ENCODE assay signal across 8 mouse cellular contexts in the genomic region with DNA sequence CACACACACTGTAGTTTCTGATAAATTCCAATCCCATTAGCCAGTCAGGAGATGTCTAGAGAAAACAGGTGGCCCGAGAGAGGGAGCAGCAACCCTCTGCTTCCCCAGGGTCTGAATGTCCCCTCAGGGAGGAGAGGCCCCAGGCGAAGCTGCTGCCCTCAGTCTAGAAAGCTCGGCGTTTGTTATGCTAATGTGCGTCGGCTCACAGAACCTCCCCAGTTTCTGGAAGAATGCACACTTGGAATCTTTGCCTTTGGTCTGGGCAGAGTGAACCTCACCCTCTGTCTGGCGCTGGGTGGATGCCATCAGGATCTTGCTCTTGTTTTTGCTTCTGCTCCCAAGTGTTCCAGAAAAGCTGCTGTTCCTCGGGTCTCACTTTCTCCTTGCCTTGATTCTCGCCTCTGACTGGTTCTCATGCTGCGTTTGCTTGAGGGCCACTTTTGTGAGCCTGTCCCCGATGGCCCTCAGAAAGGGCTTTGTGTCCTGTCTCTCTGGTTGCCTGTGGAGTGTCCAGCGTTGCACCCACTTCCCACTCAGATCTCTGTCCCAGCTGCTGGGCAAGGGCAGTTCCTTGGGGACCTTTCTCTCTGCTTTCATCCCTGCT. TPM values are rescaled to one million over a fixed set of nuclear protein-coding genes. Genes with fewer than 3 reads are reported as not detected.
DNase-seq lines count a peak whose midpoint lies in the region; ATAC-seq and TF ChIP-seq lines count a peak whose summit lies in the region.

No protein-coding gene starts in this region.

- in situ Hi-C loops in CH12.LX (cut with MboI; ENCODE audit: low pct_ligation_motif_present, low pct_unique_long_range_greater_than_20kb, low sequenced_read_pairs): no loop called here

- no peak for TF ChIP-seq CTCF in CH12.LX (conservative IDR thresholded peaks at IDR 0.05 in 1 of 2, IDR thresholded peaks at IDR 0.05 in 1 of 2; ENCODE audit: low read depth in 2 of 2, low read length in 2 of 2)
- TF ChIP-seq CTCF in brain, embryonic 14.5 days (IDR thresholded peaks at IDR 0.05; ENCODE audit: borderline replicate concordance, extremely low read depth, insufficient read depth, insufficient read length): no peak

- ATAC-seq in hindbrain, embryonic 11.5 days (ENCODE audit: low FRiP score): peak; percentile 69
- no peak for ATAC-seq in limb, embryonic 13.5 days (ENCODE audit: low FRiP score, low read depth)

- no peaks in the 10 kb centered on the region for H3K79me2 ChIP-seq in CH12.LX (replicated peaks; ENCODE audit: control insufficient read depth, extremely low read depth, insufficient read depth, poor library complexity, severe bottlenecking)

- no peak overlapping the region for H3K4me2 ChIP-seq in CH12.LX (ENCODE audit: insufficient read depth, low read depth, poor library complexity, severe bottlenecking)
- no peak overlapping the region for H3K4me2 ChIP-seq in hindbrain, embryonic 11.5 days (replicated peaks; ENCODE audit: low read depth, low read length)
- H3K4me2 ChIP-seq in limb, embryonic 13.5 days (replicated peaks): no peak overlapping the region

- TF ChIP-seq POLR2A in CH12.LX (IDR thresholded peaks at IDR 0.05; ENCODE audit: low read depth, low read length): no peak
- no peak for TF ChIP-seq POLR2A in brain, embryonic 14.5 days (IDR thresholded peaks at IDR 0.05; ENCODE audit: borderline replicate concordance, extremely low read depth, insufficient read depth, insufficient read length, poor library complexity, severe bottlenecking)

- H3K9ac ChIP-seq in CH12.LX (ENCODE audit: insufficient read depth, low read depth): no peak overlapping the region
- H3K9ac ChIP-seq in hindbrain, embryonic 11.5 days (ENCODE audit: low read depth, low read length): no peak overlapping the region; the same call in 1 of the 2 replicates
- peak overlapping the region; percentile 43; the same call in 1 of the 2 replicates for H3K9ac ChIP-seq in limb, embryonic 13.5 days

- DNase-seq in CH12.LX (ENCODE audit: extremely low read depth): no peak
- DNase-seq in brain, embryonic 14.5 days (ENCODE audit: low read depth): peak; percentile 90
- DNase-seq in hindbrain, embryonic 11.5 days (ENCODE audit: low spot score): peak; percentile 67
- no peak for DNase-seq in right cerebral cortex, postnatal 25 days
- DNase-seq in gastrocnemius, postnatal 4 days (ENCODE audit: low spot score in 2 of 2): no peak
- no peak for DNase-seq in c-Kit-positive CD71-positive TER-119-positive erythroid progenitor cells, embryonic 14.5 days (ENCODE audit: low spot score)
- DNase-seq in lung, postnatal 25 days (ENCODE audit: low spot score): no peak

- H3K4me3 ChIP-seq in CH12.LX (replicated peaks in 1 of 3; ENCODE audit: low read depth in 2 of 3, low read length in 2 of 3, poor library complexity in 1 of 3): no peak overlapping the region
- no peak overlapping the region for H3K4me3 ChIP-seq in hindbrain, embryonic 11.5 days (ENCODE audit: low read depth, low read length)
- H3K4me3 ChIP-seq in limb, embryonic 13.5 days: no peak overlapping the region

- H3K36me3 ChIP-seq in CH12.LX (replicated peaks in 1 of 2; ENCODE audit: control insufficient read depth in 1 of 2, insufficient read depth in 1 of 2, low read length in 1 of 2): no peaks in the 10 kb centered on the region
- no peaks in the 10 kb centered on the region for H3K36me3 ChIP-seq in hindbrain, embryonic 11.5 days (ENCODE audit: control insufficient read depth, insufficient read depth, low read length)
- no peaks in the 10 kb centered on the region for H3K36me3 ChIP-seq in limb, embryonic 13.5 days

- no peaks in the 10 kb centered on the region for H3K9me3 ChIP-seq in CH12.LX (replicated peaks; ENCODE audit: low read length)
- no peaks in the 10 kb centered on the region for H3K9me3 ChIP-seq in hindbrain, embryonic 11.5 days (ENCODE audit: control insufficient read depth, low read length)
- H3K9me3 ChIP-seq in limb, embryonic 13.5 days: no peaks in the 10 kb centered on the region

- peaks cover 25 to 71% of the 10 kb centered on the region in 2 experiments for H3K4me1 ChIP-seq in CH12.LX (ENCODE audit: control insufficient read depth in 1 of 2, insufficient read depth in 2 of 2)
- H3K4me1 ChIP-seq in hindbrain, embryonic 11.5 days (replicated peaks; ENCODE audit: control insufficient read depth, insufficient read depth, low read length): peaks cover 10% of the 10 kb centered on the region
- H3K4me1 ChIP-seq in limb, embryonic 13.5 days: peaks cover 85% of the 10 kb centered on the region

- dilution Hi-C loops in CH12.LX (cut with MboI; ENCODE audit: extremely low pct_ligation_motif_present, extremely low pct_unique_long_range_greater_than_20kb, low sequenced_read_pairs): no loop called here

- no peak overlapping the region for H3K27ac ChIP-seq in CH12.LX (ENCODE audit: insufficient read depth, low read depth)
- peak overlapping the region; percentile 49 for H3K27ac ChIP-seq in hindbrain, embryonic 11.5 days (ENCODE audit: low read depth, low read length)
- H3K27ac ChIP-seq in limb, embryonic 13.5 days: no peak overlapping the region

- no peak for TF ChIP-seq EP300 in CH12.LX (IDR thresholded peaks at IDR 0.05; ENCODE audit: low read length)

- WGBS in hindbrain, embryonic 11.5 days: 6% methylated on average over 12 of the region's 12 CpGs
- 34% methylated on average over 12 of the region's 12 CpGs for WGBS in limb, embryonic 13.5 days

- TF ChIP-seq RAD21 in CH12.LX (IDR thresholded peaks at IDR 0.05; ENCODE audit: low read depth, low read length): no peak

- H3K27me3 ChIP-seq in CH12.LX (replicated peaks): no peaks in the 10 kb centered on the region
- H3K27me3 ChIP-seq in hindbrain, embryonic 11.5 days (ENCODE audit: control insufficient read depth, insufficient read depth, low read length): no peaks in the 10 kb centered on the region; the same call in 1 of the 2 replicates
- H3K27me3 ChIP-seq in limb, embryonic 13.5 days: peaks cover 3% of the 10 kb centered on the region; the same call in 1 of the 2 replicates

TF ChIP-seq in CH12.LX, 34 proteins besides CTCF, POLR2A, EP300 and RAD21:
- TF ChIP-seq MAFK (IDR thresholded peaks at IDR 0.05; ENCODE audit: insufficient replicate concordance, low read length): no peak
- TF ChIP-seq SMC3 (IDR thresholded peaks at IDR 0.05; ENCODE audit: low read depth, low read length): 0 out of 2 replicates have a peak, but pooled peaks have one; percentile 7

RNA-seq across cellular contexts. Expression of a gene that starts 55.6 kb away (rescaled TPM):
- total RNA-seq in CH12.LX (2012; rRNA removed) (41.6 and 49.7 TPM in 2 replicates), CH12.LX (2014; rRNA removed) (11.3 and 13.2 TPM in 2 replicates)
- polyA plus RNA-seq in CH12.LX (2012; ENCODE audit: insufficient read length, low read depth): 26.6 and 27.2 TPM in 2 replicates
- polyA plus RNA-seq in brain, embryonic 14.5 days (2012; rRNA removed): 39.5 and 55.0 TPM in 2 replicates
- polyA plus RNA-seq in hindbrain, embryonic 11.5 days (2014; fragmentation: Nextera tagmentation; extraction: Ambion mirVana): 11.5 and 11.6 TPM in 2 replicates
- 10.7 and 12.4 TPM in 2 replicates for polyA plus RNA-seq in limb, embryonic 13.5 days (2015; fragmentation: Nextera tagmentation; extraction: Ambion mirVana)
- under 1 TPM; 0.83 to 0.86 TPM for total RNA-seq in gastrocnemius, postnatal 4 days (2021)

Comparison
In these comparisons a context has a peak if more than half of its experiments do, and no peak if none do; other contexts are left out.
1. DNase-seq: peak in brain, embryonic 14.5 days (single experiment) and hindbrain, embryonic 11.5 days (single experiment); none in CH12.LX (single experiment), right cerebral cortex, postnatal 25 days (single experiment), gastrocnemius, postnatal 4 days (0 of 2), c-Kit-positive CD71-positive TER-119-positive erythroid progenitor cells, embryonic 14.5 days (single experiment) and lung, postnatal 25 days (single experiment).